Mouse (Mus musculus) cerebellum, postnatal 36 days (tissue): ENCODE measurements around the gene March8.
A peak's percentile ranks its signal among the peaks of the same experiment; 100 is the strongest.

Experiments
- DNase-seq, 2 experiments: peaks; one replicate each; pipeline ENCODE4 v3.0.0; 2021 to 2022; ENCODE audit warnings: mixed read lengths in 2 of 2

The March8 gene

DNA sequence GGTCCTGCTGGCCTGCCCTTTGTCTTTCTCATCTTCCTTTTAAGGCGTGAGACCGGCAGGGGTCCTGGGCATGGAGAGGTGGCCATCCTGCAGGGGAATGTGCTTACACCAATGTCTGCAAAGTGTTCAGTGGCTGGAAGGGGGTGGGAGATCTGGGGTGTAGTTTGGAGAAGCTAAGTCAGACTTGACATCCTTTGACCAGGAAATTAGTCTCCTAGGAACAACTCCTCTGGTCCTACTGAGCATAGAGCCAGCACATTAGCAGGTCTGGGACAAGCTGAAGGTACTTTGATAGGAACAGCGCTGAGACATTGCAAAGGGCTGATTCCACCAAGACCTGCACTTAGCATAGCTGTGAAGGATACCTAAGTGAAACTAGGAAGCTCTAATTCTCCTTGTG, 73.9 kb downstream of the March8 start:
- DNase-seq: no peak

DNA sequence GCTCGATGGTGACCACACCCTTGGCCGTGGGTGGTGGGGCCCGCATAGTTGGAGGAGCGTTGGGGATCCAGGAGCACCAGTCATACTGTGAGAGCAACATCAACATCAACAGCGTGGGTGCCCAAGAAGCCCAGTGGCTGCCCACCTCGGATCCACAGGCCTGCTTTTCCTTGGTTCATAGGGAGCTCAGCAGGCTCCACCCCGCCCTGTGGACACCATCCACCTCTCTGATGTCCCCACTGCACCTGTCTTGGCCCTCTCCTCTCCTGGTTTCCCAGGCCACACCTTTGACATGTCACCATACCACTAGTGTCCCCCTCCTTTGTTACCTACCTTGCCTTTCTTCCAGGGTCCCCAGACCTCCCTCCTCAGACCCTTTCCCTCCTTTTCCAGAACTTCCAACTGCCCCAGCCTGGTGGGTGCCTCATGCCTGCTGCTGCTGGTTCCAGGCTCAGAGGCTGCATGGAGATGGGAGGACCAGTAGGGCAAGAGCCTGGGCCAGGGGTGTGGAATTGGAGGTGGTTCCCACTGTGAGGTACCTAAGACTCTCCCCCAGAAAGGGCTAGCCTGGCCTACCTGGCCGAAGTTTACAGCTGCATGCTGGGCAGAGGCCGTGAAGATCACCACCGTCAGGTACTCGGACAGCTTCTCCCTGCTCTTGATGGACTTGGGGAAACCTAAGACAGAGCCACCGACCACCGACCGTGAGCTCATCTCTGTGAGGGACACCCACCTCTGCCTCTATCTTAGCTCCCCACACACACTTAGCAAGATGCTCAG, 74.9 kb downstream of the March8 start:
- no peak for DNase-seq

- DNase-seq: no peak
These were observed 77.4 kb downstream of the March8 start for GRCm38 (mm10) chr6:116415126-116415676.

- DNase-seq: no peak
These were observed 78.3 kb downstream of the March8 start for GRCm38 (mm10) chr6:116416000-116416552.

GRCm38 (mm10) chr6:116417518-116418315, 79.9 kb downstream of the March8 start:
- DNase-seq: peak in 1 of 2 experiments; percentile 43

- no peak for DNase-seq
These were observed 80.7 kb downstream of the March8 start for GRCm38 (mm10) chr6:116418487-116418886.

GRCm38 (mm10) chr6:116419699-116420098, 81.9 kb downstream of the March8 start:
- no peak for DNase-seq

- DNase-seq: no peak
These were observed 82.4 kb downstream of the March8 start for GRCm38 (mm10) chr6:116420271-116420670.

DNA sequence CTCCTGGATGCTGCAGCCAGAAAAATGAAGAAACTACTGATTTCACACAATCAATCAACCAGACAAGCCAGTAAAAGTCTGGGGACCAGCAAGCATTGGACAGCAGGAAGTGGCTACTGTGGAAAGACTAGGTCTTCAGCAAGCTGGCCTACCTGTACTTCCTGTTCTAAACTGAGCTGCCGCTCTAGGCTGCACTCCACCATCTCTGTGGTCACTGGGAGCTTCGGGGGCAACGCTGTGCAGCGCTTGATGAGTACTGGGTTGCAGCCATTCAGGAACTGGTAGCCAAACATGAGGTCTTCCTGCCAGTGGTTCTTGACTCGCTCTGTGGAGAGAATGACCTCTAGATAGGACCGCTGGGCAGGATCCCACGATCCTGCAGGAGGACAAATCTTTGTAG, 85.2 kb downstream of the March8 start:
- no peak for DNase-seq

- peak; percentile 46 to 51 for DNase-seq
These were observed 85.8 kb downstream of the March8 start for GRCm38 (mm10) chr6:116423664-116424063.

- no peak for DNase-seq
These were observed 89.7 kb downstream of the March8 start for GRCm38 (mm10) chr6:116427552-116427951.

DNA sequence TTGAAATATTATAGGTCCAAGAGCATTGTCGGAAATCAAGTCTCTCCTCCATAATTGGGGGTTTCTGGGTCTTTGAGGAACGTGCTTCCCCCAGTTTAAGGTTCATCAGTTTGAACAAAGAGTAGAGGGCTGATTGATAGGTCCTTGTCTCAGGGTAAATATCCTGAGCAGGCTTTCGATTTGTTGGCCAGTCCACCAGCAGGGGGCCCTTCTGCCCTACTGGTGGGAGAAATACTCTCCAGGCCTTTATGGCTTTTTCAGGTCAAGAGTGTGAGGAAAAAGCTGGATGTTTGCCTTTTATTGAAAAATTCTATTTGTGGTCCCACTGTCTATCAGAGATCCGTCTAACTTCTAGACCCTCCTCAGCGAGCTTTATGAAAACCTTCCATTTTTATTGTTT, 90.5 kb downstream of the March8 start:
- DNase-seq: no peak

- no peak for DNase-seq
These were observed 101.0 kb downstream of the March8 start for GRCm38 (mm10) chr6:116438864-116439263.

DNA sequence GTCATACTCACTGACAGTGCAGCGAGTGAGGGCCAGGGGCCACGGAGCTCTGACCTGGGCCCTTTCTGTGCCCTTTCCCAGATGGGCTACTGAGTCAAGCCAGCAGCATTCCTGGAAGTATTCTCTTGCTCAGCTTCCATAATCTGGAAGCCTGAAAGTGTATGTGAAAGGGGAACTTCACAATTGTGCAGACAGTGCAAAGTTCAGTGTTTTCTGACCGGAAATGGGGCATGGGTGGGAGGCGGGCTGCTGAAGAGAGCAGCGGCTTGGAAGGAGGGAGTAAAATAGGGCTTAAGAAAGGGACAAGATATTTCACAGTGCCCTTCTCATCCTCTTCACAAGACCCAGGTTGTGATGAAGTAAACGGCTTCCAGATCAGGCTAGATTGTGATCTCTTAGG, 101.7 kb downstream of the March8 start:
- DNase-seq: no peak

GRCm38 (mm10) chr6:116440447-116440846, 102.6 kb downstream of the March8 start:
- DNase-seq: no peak

DNA sequence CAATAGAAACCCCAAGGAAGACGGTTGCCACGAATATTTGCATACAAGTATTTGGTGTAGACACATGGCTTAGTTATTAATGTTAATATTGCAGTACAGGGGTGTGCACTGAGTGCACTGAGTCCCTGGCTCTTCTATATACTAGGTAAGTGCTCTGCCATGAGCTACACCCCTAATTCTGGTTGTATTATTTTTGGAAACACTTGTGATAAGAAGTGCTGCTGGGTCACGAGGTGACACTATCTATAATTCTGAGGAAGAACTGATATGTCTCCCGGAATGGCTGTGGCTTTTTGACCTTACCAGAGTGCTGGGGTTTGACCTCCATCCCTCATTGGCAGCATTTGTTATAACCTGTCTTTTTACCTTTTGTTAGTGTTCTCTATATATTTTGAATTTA, 103.0 kb downstream of the March8 start:
- DNase-seq: no peak

DNA sequence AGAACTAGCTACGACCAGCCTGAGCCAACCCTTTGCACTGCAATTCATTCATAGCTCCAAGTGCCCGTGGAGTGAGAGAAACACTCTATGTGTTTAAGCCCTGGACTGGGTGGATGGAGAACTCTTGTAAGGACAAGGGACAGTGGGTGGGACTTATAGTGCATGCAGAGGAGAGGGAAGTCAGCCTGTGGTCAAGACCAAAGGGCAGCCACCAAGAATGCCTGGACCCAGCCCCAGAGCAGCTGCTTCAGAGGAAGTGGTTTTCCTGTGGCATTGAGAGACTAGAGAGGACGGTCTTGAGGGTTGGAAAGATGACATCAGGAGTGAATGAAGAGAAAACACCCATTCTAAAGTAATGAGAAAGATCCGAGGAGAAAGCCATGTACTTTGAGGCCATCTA, 118.0 kb downstream of the March8 start:
- no peak for DNase-seq

- no peak for DNase-seq
These were observed 118.7 kb downstream of the March8 start for GRCm38 (mm10) chr6:116456482-116456881.

- no peak for DNase-seq
These were observed 120.9 kb downstream of the March8 start for GRCm38 (mm10) chr6:116458728-116459127.
